Mouse (Mus musculus): ENCODE measurements around the gene Doc2g.
"Not testable (repeated sequence)": the region's sequence is repeated elsewhere in the genome, so short reads cannot be mapped to it uniquely, and the experiment has no call there.

DNA sequence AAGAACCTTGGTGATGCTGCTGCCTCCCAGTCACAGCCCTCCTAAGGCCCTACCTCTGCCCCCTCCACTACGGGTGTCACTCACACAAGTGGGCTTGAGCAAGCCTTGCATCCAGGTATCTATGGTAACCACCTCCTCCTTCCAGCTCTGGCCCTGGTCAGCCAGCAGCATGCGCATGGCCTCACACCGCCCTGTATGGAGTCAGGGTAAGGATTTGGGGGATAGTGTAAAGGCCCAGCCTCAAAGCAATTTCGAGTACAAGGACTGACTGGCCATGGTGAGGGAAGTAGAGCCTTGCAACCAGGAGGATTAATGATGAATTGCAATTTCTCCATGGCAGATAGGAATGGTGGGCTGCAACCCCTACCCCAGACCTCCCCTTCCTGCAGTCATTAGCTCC is 38.4 kb downstream of the Doc2g start:
- not testable (repeated sequence) for TF ChIP-seq EP300, CTCF (IDR thresholded peaks at IDR 0.05)
